Mouse (Mus musculus) liver, embryonic 15.5 days (tissue): ENCODE measurements around the gene Sox10. TPM values are rescaled to one million over a fixed set of nuclear protein-coding genes. Genes with fewer than 3 reads are reported as not detected.

Experiments
- ATAC-seq: fragments of 200-750 bp; cut with Nextera tagmentation; 2 replicates; pipeline ENCODE4 v1.8.0; 2017; ENCODE audit warnings: moderate number of reproducible peaks, mild to moderate bottlenecking, moderate library complexity; ENCODE audit not compliant: insufficient read depth
- H3K27ac ChIP-seq: fragments of 300-500 bp; sonication (generic); replicated peaks from 2 replicates; pipeline ENCODE4 v1.5.1; 2015; ENCODE audit warnings: mild to moderate bottlenecking, inconsistent platforms
- H3K27me3 ChIP-seq: fragments of 300-500 bp; sonication (generic); 2 replicates; pipeline ENCODE4 v1.6.1; 2015; ENCODE audit warnings: mild to moderate bottlenecking, inconsistent platforms
- H3K36me3 ChIP-seq: fragments of 300-500 bp; sonication (generic); replicated peaks from 2 replicates; pipeline ENCODE4 v1.6.1; 2015; ENCODE audit warnings: moderate library complexity, mild to moderate bottlenecking, inconsistent platforms
- H3K4me1 ChIP-seq: fragments of 300-500 bp; sonication (generic); replicated peaks from 2 replicates; pipeline ENCODE4 v1.6.1; 2015; ENCODE audit warnings: inconsistent platforms
- H3K4me2 ChIP-seq: fragments of 300-500 bp; sonication (generic); 2 replicates; pipeline ENCODE4 v1.6.1; 2015; ENCODE audit warnings: moderate library complexity, mild to moderate bottlenecking, inconsistent platforms
- H3K4me3 ChIP-seq: fragments of 300-500 bp; sonication (generic); replicated peaks from 2 replicates; pipeline ENCODE4 v1.5.1; 2015; ENCODE audit warnings: mild to moderate bottlenecking, inconsistent platforms
- H3K9ac ChIP-seq: fragments of 300-500 bp; sonication (generic); 2 replicates; pipeline ENCODE4 v1.6.1; 2015; ENCODE audit warnings: moderate library complexity, mild to moderate bottlenecking, inconsistent platforms
- H3K9me3 ChIP-seq: fragments of 300-500 bp; sonication (generic); replicated peaks from 2 replicates; pipeline ENCODE4 v1.6.1; 2016; ENCODE audit warnings: inconsistent platforms
- WGBS: fragments of 180-500 bp; shearing (Covaris S2); methylation state at CpG from one replicate; pipeline ENCODE4 v1.1.7; 2015; ENCODE audit warnings: mixed read lengths; ENCODE audit not compliant: insufficient replicate concordance; 5-methylcytosine and 5-hydroxymethylcytosine counted together
- polyA plus RNA-seq: library from polyadenylated mRNA; unstranded; fragments of >200 nt; fragmentation: Nextera tagmentation; extraction: Ambion mirVana; gene quantifications from 2 replicates; pipeline ENCODE4 v1.2.1, GENCODE M21; 2015

Sox10 gene
- polyA plus RNA-seq, 1 experiment from 2014 or later: 0.09 TPM

- H3K27me3 ChIP-seq: peaks cover 6% of the 10 kb centered on the region
- H3K4me2 ChIP-seq: no peak overlapping the region
- no peak overlapping the region for H3K27ac ChIP-seq
- H3K4me3 ChIP-seq: no peak overlapping the region
- H3K9ac ChIP-seq: no peak overlapping the region
- ATAC-seq: no peak
- peaks cover 2% of the 10 kb centered on the region for H3K4me1 ChIP-seq
- H3K36me3 ChIP-seq: no peaks in the 10 kb centered on the region
- WGBS: 72% methylated on average over 9 of the region's 9 CpGs
- H3K9me3 ChIP-seq: no peaks in the 10 kb centered on the region
Observed at GRCm38 (mm10) chr15:79135332-79135731, 29.7 kb downstream of the Sox10 start.

- no peaks in the 10 kb centered on the region for H3K9me3 ChIP-seq
- no peak overlapping the region for H3K4me2 ChIP-seq
- H3K27ac ChIP-seq: no peak overlapping the region
- ATAC-seq: no peak
- WGBS: 76% methylated on average over 9 of the region's 9 CpGs
- H3K4me1 ChIP-seq: no peaks in the 10 kb centered on the region; the same call in 1 of the 2 replicates
- H3K36me3 ChIP-seq: peaks cover 2% of the 10 kb centered on the region; the same call in 1 of the 2 replicates
- no peak overlapping the region for H3K4me3 ChIP-seq
- H3K27me3 ChIP-seq: peaks cover 6% of the 10 kb centered on the region; the same call in 1 of the 2 replicates
- H3K9ac ChIP-seq: no peak overlapping the region
Observed at GRCm38 (mm10) chr15:79134496-79135270, 30.4 kb downstream of the Sox10 start.

- H3K9ac ChIP-seq: no peak overlapping the region
- no peak overlapping the region for H3K4me2 ChIP-seq
- H3K36me3 ChIP-seq: peaks cover 8% of the 10 kb centered on the region
- WGBS: 74% methylated on average over 6 of the region's 6 CpGs
- no peak overlapping the region for H3K27ac ChIP-seq
- ATAC-seq: no peak
- no peaks in the 10 kb centered on the region for H3K9me3 ChIP-seq
- no peak overlapping the region for H3K4me3 ChIP-seq
- H3K4me1 ChIP-seq: no peaks in the 10 kb centered on the region
- H3K27me3 ChIP-seq: peaks cover 6% of the 10 kb centered on the region; the same call in 1 of the 2 replicates
Observed at GRCm38 (mm10) chr15:79133191-79133661, 31.8 kb downstream of the Sox10 start.

DNA sequence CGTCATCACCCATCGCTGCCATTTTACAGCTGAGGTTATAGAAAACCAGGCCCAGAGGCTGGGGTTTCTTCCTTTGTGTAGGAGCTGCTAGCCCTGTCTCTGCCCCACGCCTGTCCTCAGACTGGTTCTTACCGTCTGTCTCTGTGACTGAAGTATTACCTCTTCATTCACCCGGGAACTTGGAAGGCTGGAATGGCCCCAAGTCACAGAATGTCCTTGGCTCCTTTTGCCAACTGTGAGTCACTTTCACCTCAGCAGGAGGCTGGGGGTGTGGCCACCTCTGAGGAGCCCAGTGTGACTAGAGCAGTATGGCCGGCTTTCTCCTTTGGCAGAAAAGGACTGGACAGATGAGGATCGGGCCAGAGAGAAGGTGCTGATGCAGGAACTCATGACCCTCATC is 33.6 kb downstream of the Sox10 start:
- H3K27ac ChIP-seq: no peak overlapping the region
- H3K9me3 ChIP-seq: no peaks in the 10 kb centered on the region
- WGBS: 73% methylated on average over 7 of the region's 7 CpGs
- H3K36me3 ChIP-seq: peaks cover 21% of the 10 kb centered on the region
- H3K4me2 ChIP-seq: no peak overlapping the region
- no peak overlapping the region for H3K4me3 ChIP-seq
- no peaks in the 10 kb centered on the region for H3K27me3 ChIP-seq
- ATAC-seq: no peak
- no peak overlapping the region for H3K9ac ChIP-seq
- H3K4me1 ChIP-seq: no peaks in the 10 kb centered on the region

GRCm38 (mm10) chr15:79130782-79131181 is 34.3 kb downstream of the Sox10 start:
- H3K4me2 ChIP-seq: no peak overlapping the region
- H3K36me3 ChIP-seq: peaks cover 21% of the 10 kb centered on the region
- no peaks in the 10 kb centered on the region for H3K27me3 ChIP-seq
- no peak overlapping the region for H3K27ac ChIP-seq
- H3K9ac ChIP-seq: no peak overlapping the region
- WGBS: 84% methylated on average over 10 of the region's 10 CpGs
- H3K4me1 ChIP-seq: no peaks in the 10 kb centered on the region
- H3K9me3 ChIP-seq: no peaks in the 10 kb centered on the region
- no peak for ATAC-seq
- H3K4me3 ChIP-seq: no peak overlapping the region

GRCm38 (mm10) chr15:79129311-79129710 is 35.7 kb downstream of the Sox10 start:
- Histone ChIP-seq H3K27me3 (no peaks in the 10 kb centered on the region), H3K9me3 (no peaks in the 10 kb centered on the region), H3K4me3 (no peak overlapping the region), H3K36me3 (peaks cover 21% of the 10 kb centered on the region), H3K4me1 (no peaks in the 10 kb centered on the region), H3K27ac (no peak overlapping the region), H3K4me2 (no peak overlapping the region), H3K9ac (no peak overlapping the region)
- no peak for ATAC-seq
- 70% methylated on average over 7 of the region's 7 CpGs for WGBS

GRCm38 (mm10) chr15:79128208-79128607 is 36.8 kb downstream of the Sox10 start:
- no peak overlapping the region for H3K9ac ChIP-seq
- H3K4me3 ChIP-seq: no peak overlapping the region
- no peaks in the 10 kb centered on the region for H3K4me1 ChIP-seq
- WGBS: 85% methylated on average over 5 of the region's 5 CpGs
- H3K27me3 ChIP-seq: no peaks in the 10 kb centered on the region
- peaks cover 21% of the 10 kb centered on the region for H3K36me3 ChIP-seq
- H3K27ac ChIP-seq: no peak overlapping the region
- ATAC-seq: no peak
- H3K9me3 ChIP-seq: no peaks in the 10 kb centered on the region
- no peak overlapping the region for H3K4me2 ChIP-seq

DNA sequence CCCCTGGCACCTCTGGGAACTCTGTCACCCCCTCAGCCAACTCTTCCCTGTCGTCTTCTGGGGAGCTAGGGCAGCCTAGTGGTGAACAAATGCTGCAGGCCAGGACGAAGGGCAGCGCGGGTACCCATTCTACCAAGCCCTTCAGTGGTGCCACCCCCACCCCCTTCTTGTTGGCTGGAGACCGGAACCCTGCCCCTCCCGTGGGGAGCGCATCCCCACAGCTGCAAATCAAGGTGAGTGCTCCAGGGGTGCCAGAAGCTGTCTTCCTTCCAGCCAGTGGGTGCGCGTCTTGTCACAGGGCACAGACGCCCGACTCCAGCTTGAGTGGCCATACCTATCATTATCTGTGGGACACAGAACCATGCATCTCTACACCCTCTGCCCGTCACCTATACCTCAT is 37.9 kb downstream of the Sox10 start:
- no peak overlapping the region for H3K4me3 ChIP-seq
- no peaks in the 10 kb centered on the region for H3K27me3 ChIP-seq
- H3K4me2 ChIP-seq: no peak overlapping the region
- H3K9me3 ChIP-seq: no peaks in the 10 kb centered on the region
- H3K4me1 ChIP-seq: no peaks in the 10 kb centered on the region
- 79% methylated on average over 12 of the region's 12 CpGs for WGBS
- H3K27ac ChIP-seq: no peak overlapping the region
- peaks cover 25% of the 10 kb centered on the region for H3K36me3 ChIP-seq
- no peak for ATAC-seq
- H3K9ac ChIP-seq: no peak overlapping the region

DNA sequence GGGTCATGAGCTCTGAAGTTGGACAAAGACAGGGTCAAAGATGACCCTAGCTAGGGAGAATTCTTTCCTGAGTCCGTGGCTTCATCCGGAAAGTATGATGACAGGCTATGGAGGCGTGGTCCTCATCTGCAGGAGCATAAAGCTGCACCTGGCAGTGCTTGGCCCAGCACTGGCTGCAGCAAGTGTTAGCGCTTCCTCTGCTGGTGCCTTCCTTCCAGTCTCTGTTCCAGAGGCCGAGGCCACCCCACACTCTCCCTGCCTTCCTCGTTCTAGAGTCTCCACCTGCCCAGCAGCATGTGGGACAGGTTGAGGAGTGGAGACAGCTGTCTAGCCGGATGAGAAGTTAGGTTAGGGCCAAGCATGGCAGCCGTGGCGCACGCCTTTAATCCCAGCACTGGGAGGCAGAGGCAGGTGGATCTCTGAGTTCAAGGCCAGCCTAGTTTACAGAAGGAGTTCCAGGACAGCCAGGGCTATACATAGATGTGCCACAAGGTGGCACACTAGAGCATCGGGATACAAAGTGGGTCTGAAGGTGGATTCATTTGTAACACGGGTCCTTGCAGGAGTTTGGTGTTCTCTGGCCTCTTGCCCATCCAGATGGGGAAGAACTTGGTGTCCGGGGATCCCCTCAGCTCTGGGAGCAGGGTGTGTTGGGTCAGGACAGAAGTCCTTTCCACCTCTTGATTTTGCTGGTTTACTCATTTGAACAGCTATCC is 38.7 kb downstream of the Sox10 start:
- 66% methylated on average over 13 of the region's 13 CpGs for WGBS
- Histone ChIP-seq H3K27me3 (no peaks in the 10 kb centered on the region), H3K36me3 (peaks cover 25% of the 10 kb centered on the region), H3K9me3 (no peaks in the 10 kb centered on the region), H3K4me2 (no peak overlapping the region), H3K4me1 (no peaks in the 10 kb centered on the region), H3K27ac (no peak overlapping the region), H3K4me3 (no peak overlapping the region), H3K9ac (no peak overlapping the region)
- ATAC-seq: no peak

GRCm38 (mm10) chr15:79124331-79124875 is 40.6 kb downstream of the Sox10 start:
- no peak overlapping the region for H3K4me2 ChIP-seq
- ATAC-seq: no peak
- no peaks in the 10 kb centered on the region for H3K27me3 ChIP-seq
- no peaks in the 10 kb centered on the region for H3K9me3 ChIP-seq
- 69% methylated on average over 10 of the region's 10 CpGs for WGBS
- no peaks in the 10 kb centered on the region for H3K4me1 ChIP-seq
- H3K27ac ChIP-seq: no peak overlapping the region
- no peak overlapping the region for H3K9ac ChIP-seq
- peaks cover 20% of the 10 kb centered on the region for H3K36me3 ChIP-seq
- no peak overlapping the region for H3K4me3 ChIP-seq

DNA sequence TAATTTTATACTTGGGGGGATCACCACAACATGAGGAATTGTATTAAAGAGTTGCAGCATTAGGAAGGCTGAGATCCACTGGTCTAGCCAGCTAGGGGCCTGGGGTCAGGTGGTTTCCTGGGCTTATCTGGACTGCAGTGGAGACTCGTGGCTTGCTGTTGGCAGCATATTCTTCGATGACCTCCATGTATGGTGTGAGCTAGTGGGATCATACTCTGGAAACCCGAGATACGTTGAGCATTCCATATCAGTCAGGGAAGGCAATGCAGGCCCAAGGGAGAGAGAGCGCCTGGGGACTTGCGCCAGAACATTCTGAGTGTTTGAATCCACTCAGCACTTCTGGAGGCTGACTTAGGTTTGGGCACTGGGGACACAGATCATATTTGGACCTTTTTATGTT is 41.3 kb downstream of the Sox10 start:
- H3K4me2 ChIP-seq: no peak overlapping the region
- H3K9me3 ChIP-seq: no peaks in the 10 kb centered on the region
- H3K4me3 ChIP-seq: no peak overlapping the region
- no peak overlapping the region for H3K27ac ChIP-seq
- H3K9ac ChIP-seq: no peak overlapping the region
- 54% methylated on average over 6 of the region's 6 CpGs for WGBS
- no peaks in the 10 kb centered on the region for H3K27me3 ChIP-seq
- H3K36me3 ChIP-seq: peaks cover 18% of the 10 kb centered on the region
- no peaks in the 10 kb centered on the region for H3K4me1 ChIP-seq
- ATAC-seq: no peak
